Mouse (Mus musculus): ENCODE results near the gene Ccl20. TPM values are rescaled to one million over a fixed set of nuclear protein-coding genes. Genes with fewer than 3 reads are reported as not detected.

Ccl20 gene
- not detected for polyA plus RNA-seq (2015; fragmentation: Illumina TruSeq; extraction: RNeasy Lipid Tissue Mini Kit (QIAGEN cat#74804); ENCODE audit: insufficient read depth, low replicate concordance)

GRCm38 (mm10) chr1:83116447-83117137, at the start of gene Ccl20:
TSS of gene Ccl20 (plus strand) at chr1:83116766.

GRCm38 (mm10) chr1:83159603-83160002, 43.0 kb downstream of the Ccl20 start, which contains the start of gene Daw1:
TSS of gene Daw1 (plus strand) at chr1:83159752.

Other genes starting within 250 kb of the Ccl20 start
- gene A030005L19Rik, start 203.4 kb upstream of the Ccl20 start, polyA plus RNA-seq (2015; fragmentation: Illumina TruSeq; extraction: RNeasy Lipid Tissue Mini Kit (QIAGEN cat#74804); ENCODE audit: insufficient read depth, low replicate concordance): 0.88 TPM
- not detected for gene A030014E15Rik, start 191.8 kb upstream of the Ccl20 start, polyA plus RNA-seq (2015; fragmentation: Illumina TruSeq; extraction: RNeasy Lipid Tissue Mini Kit (QIAGEN cat#74804); ENCODE audit: insufficient read depth, low replicate concordance)
- not detected for gene Gm6217, start 185.4 kb upstream of the Ccl20 start, polyA plus RNA-seq (2015; fragmentation: Illumina TruSeq; extraction: RNeasy Lipid Tissue Mini Kit (QIAGEN cat#74804); ENCODE audit: insufficient read depth, low replicate concordance)
- gene A030003K21Rik, start 173.4 kb upstream of the Ccl20 start, polyA plus RNA-seq (2015; fragmentation: Illumina TruSeq; extraction: RNeasy Lipid Tissue Mini Kit (QIAGEN cat#74804); ENCODE audit: insufficient read depth, low replicate concordance): not detected
- gene Gm7544, start 160.8 kb upstream of the Ccl20 start, polyA plus RNA-seq (2015; fragmentation: Illumina TruSeq; extraction: RNeasy Lipid Tissue Mini Kit (QIAGEN cat#74804); ENCODE audit: insufficient read depth, low replicate concordance): not detected
- not detected for gene Gm47955, start 156.5 kb upstream of the Ccl20 start, polyA plus RNA-seq (2015; fragmentation: Illumina TruSeq; extraction: RNeasy Lipid Tissue Mini Kit (QIAGEN cat#74804); ENCODE audit: insufficient read depth, low replicate concordance)
- not detected for gene Gm47959, start 116.2 kb upstream of the Ccl20 start, polyA plus RNA-seq (2015; fragmentation: Illumina TruSeq; extraction: RNeasy Lipid Tissue Mini Kit (QIAGEN cat#74804); ENCODE audit: insufficient read depth, low replicate concordance)
- 0.55 TPM for gene Slc19a3, start 78.3 kb upstream of the Ccl20 start, polyA plus RNA-seq (2015; fragmentation: Illumina TruSeq; extraction: RNeasy Lipid Tissue Mini Kit (QIAGEN cat#74804); ENCODE audit: insufficient read depth, low replicate concordance)
- gene Krtap28-10, start 74.3 kb upstream of the Ccl20 start, polyA plus RNA-seq (2015; fragmentation: Illumina TruSeq; extraction: RNeasy Lipid Tissue Mini Kit (QIAGEN cat#74804); ENCODE audit: insufficient read depth, low replicate concordance): not detected
- not detected for gene Gm47969, start 71.8 kb upstream of the Ccl20 start, polyA plus RNA-seq (2015; fragmentation: Illumina TruSeq; extraction: RNeasy Lipid Tissue Mini Kit (QIAGEN cat#74804); ENCODE audit: insufficient read depth, low replicate concordance)
- gene A030005K14Rik, start 57.4 kb upstream of the Ccl20 start, polyA plus RNA-seq (2015; fragmentation: Illumina TruSeq; extraction: RNeasy Lipid Tissue Mini Kit (QIAGEN cat#74804); ENCODE audit: insufficient read depth, low replicate concordance): not detected
- gene Krtap28-13, start 55.8 kb upstream of the Ccl20 start, polyA plus RNA-seq (2015; fragmentation: Illumina TruSeq; extraction: RNeasy Lipid Tissue Mini Kit (QIAGEN cat#74804); ENCODE audit: insufficient read depth, low replicate concordance): not detected
- not detected for gene Daw1, start 43.0 kb downstream of the Ccl20 start, polyA plus RNA-seq (2015; fragmentation: Illumina TruSeq; extraction: RNeasy Lipid Tissue Mini Kit (QIAGEN cat#74804); ENCODE audit: insufficient read depth, low replicate concordance)

All from spleen, adult 10 weeks (tissue).